Mouse (Mus musculus) CH12.LX (cell line): ENCODE results near the gene Chd1. TPM values are rescaled to one million over a fixed set of nuclear protein-coding genes. Genes with fewer than 3 reads are reported as not detected.

Experiments used
- DNase-seq: peaks from one replicate; pipeline ENCODE4 v3.0.0-alpha.2; 2013; ENCODE audit errors: extremely low read depth
- H3K27ac ChIP-seq: 2 replicates; pipeline ENCODE4 v1.5.1; 2012; ENCODE audit warnings: low read depth, mild to moderate bottlenecking, control low read depth, moderate library complexity; ENCODE audit not compliant: insufficient read depth
- H3K27me3 ChIP-seq: replicated peaks from 2 replicates; pipeline ENCODE3; 2012; ENCODE audit warnings: inconsistent platforms
- H3K36me3 ChIP-seq, 2 experiments: replicated peaks in 1 of 2; 2 replicates each; pipeline versions ENCODE3 to v1.6.1; 2012; ENCODE audit warnings: inconsistent platforms in 1 of 2, low read length in 1 of 2, mild to moderate bottlenecking in 1 of 2, mixed read lengths in 1 of 2, moderate library complexity in 1 of 2; ENCODE audit not compliant: control insufficient read depth in 1 of 2, insufficient read depth in 1 of 2
- H3K4me1 ChIP-seq, 2 experiments: 2 replicates each; pipeline ENCODE4 v1.6.1; 2012; ENCODE audit warnings: inconsistent platforms in 1 of 2, moderate library complexity in 1 of 2; ENCODE audit not compliant: insufficient read depth in 2 of 2, control insufficient read depth in 1 of 2
- H3K4me2 ChIP-seq: 2 replicates; pipeline ENCODE4 v1.6.1; 2012; ENCODE audit warnings: low read depth, mild to moderate bottlenecking, control low read depth; ENCODE audit not compliant: poor library complexity, insufficient read depth, severe bottlenecking
- H3K4me3 ChIP-seq, 3 experiments: fragments of 150-350 bp in 1 of 3; sonication (generic) in 1 of 3; replicated peaks in 1 of 3; 2 replicates each; pipeline versions ENCODE3 to v1.5.1; 2011 to 2012; ENCODE audit warnings: low read depth in 2 of 3, low read length in 2 of 3, mild to moderate bottlenecking in 2 of 3, moderate library complexity in 2 of 3, control low read depth in 1 of 3, improper control_type of control experiment in 1 of 3, inconsistent platforms in 1 of 3, mixed read lengths in 1 of 3; ENCODE audit not compliant: poor library complexity in 1 of 3
- H3K79me2 ChIP-seq: replicated peaks from 2 replicates; pipeline ENCODE4 v1.6.1; 2012; ENCODE audit warnings: mild to moderate bottlenecking, moderate library complexity; ENCODE audit not compliant: control insufficient read depth, poor library complexity, insufficient read depth, severe bottlenecking; ENCODE audit errors: extremely low read depth
- H3K9ac ChIP-seq: 2 replicates; pipeline ENCODE4 v1.6.1; 2012; ENCODE audit warnings: low read depth, mild to moderate bottlenecking, control low read depth, moderate library complexity; ENCODE audit not compliant: insufficient read depth
- H3K9me3 ChIP-seq: replicated peaks from 2 replicates; pipeline ENCODE3; 2012; ENCODE audit warnings: low read length, inconsistent platforms, mixed read lengths
- CHD1 ChIP-seq: IDR thresholded peaks from 2 replicates; pipeline ENCODE4 v1.6.1; 2012; ENCODE audit warnings: low read depth, low read length, improper control_type of control experiment, inconsistent platforms
- CHD2 ChIP-seq: IDR thresholded peaks from 2 replicates; pipeline ENCODE4 v1.6.1; 2011; ENCODE audit warnings: low read length, improper control_type of control experiment
- CTCF ChIP-seq, 2 experiments: IDR thresholded peaks in 1 of 2; conservative IDR thresholded peaks in 1 of 2; 2 replicates each; pipeline ENCODE4 v1.5.1; 2011 to 2012; ENCODE audit warnings: low read depth in 2 of 2, low read length in 2 of 2, improper control_type of control experiment in 1 of 2, inconsistent platforms in 1 of 2, mild to moderate bottlenecking in 1 of 2, moderate library complexity in 1 of 2
- EP300 ChIP-seq: IDR thresholded peaks from 2 replicates; pipeline ENCODE4 v1.6.1; 2011; ENCODE audit warnings: low read length, improper control_type of control experiment
- ETS1 ChIP-seq: conservative IDR thresholded peaks from 2 replicates; pipeline ENCODE4 v1.6.1; 2012; ENCODE audit warnings: low read depth, mild to moderate bottlenecking, inconsistent platforms, low read length, improper control_type of control experiment, moderate library complexity
- HCFC1 ChIP-seq: IDR thresholded peaks from 2 replicates; pipeline ENCODE4 v1.6.1; 2012; ENCODE audit warnings: low read depth, mild to moderate bottlenecking, inconsistent platforms, low read length, improper control_type of control experiment
- IRF4 ChIP-seq: IDR thresholded peaks from 2 replicates; pipeline ENCODE4 v1.6.1; 2014; ENCODE audit warnings: low read depth, mild to moderate bottlenecking, inconsistent platforms, low read length, improper control_type of control experiment
- KAT2A ChIP-seq: IDR thresholded peaks from 2 replicates; pipeline ENCODE4 v1.6.1; 2012; ENCODE audit warnings: low read length, improper control_type of control experiment, inconsistent platforms; ENCODE audit not compliant: insufficient replicate concordance
- MAFK ChIP-seq: IDR thresholded peaks from 2 replicates; pipeline ENCODE4 v1.6.1; 2011; ENCODE audit warnings: low read length, improper control_type of control experiment; ENCODE audit not compliant: insufficient replicate concordance
- MAX ChIP-seq: IDR thresholded peaks from 2 replicates; pipeline ENCODE4 v1.6.1; 2011; ENCODE audit warnings: low read length, improper control_type of control experiment
- MAZ ChIP-seq: IDR thresholded peaks from 2 replicates; pipeline ENCODE4 v1.6.1; 2012; ENCODE audit warnings: low read depth, mild to moderate bottlenecking, inconsistent platforms, low read length, improper control_type of control experiment, moderate library complexity
- MXI1 ChIP-seq: IDR thresholded peaks from 2 replicates; pipeline ENCODE4 v1.6.1; 2011; ENCODE audit warnings: mild to moderate bottlenecking, low read depth, low read length, improper control_type of control experiment
- NRF1 ChIP-seq: IDR thresholded peaks from 2 replicates; pipeline ENCODE4 v1.6.1; 2014; ENCODE audit warnings: low read depth, mild to moderate bottlenecking, inconsistent platforms, low read length, improper control_type of control experiment, moderate library complexity
- PAX5 ChIP-seq: IDR thresholded peaks from 2 replicates; pipeline ENCODE4 v1.6.1; 2012; ENCODE audit warnings: low read length, inconsistent platforms, mixed read lengths
- POLR2AphosphoS2 ChIP-seq: IDR thresholded peaks from 2 replicates; pipeline ENCODE4 v1.6.1; 2011; ENCODE audit warnings: low read depth, low read length, improper control_type of control experiment
- SIN3A ChIP-seq: IDR thresholded peaks from 2 replicates; pipeline ENCODE4 v1.6.1; 2012; ENCODE audit warnings: low read length, improper control_type of control experiment, inconsistent platforms
- SMC3 ChIP-seq: IDR thresholded peaks from 2 replicates; pipeline ENCODE4 v1.6.1; 2011; ENCODE audit warnings: low read depth, low read length, improper control_type of control experiment
- TBP ChIP-seq: conservative IDR thresholded peaks from 2 replicates; pipeline ENCODE4 v1.6.1; 2011; ENCODE audit warnings: low read depth, low read length, improper control_type of control experiment
- UBTF ChIP-seq: IDR thresholded peaks from 2 replicates; pipeline ENCODE4 v1.6.1; 2012; ENCODE audit warnings: low read depth, mild to moderate bottlenecking, inconsistent platforms, low read length, improper control_type of control experiment, moderate library complexity
- USF2 ChIP-seq: conservative IDR thresholded peaks from 2 replicates; pipeline ENCODE4 v1.6.1; 2011; ENCODE audit warnings: low read depth, low read length, improper control_type of control experiment
- ZC3H11A ChIP-seq: IDR thresholded peaks from 2 replicates; pipeline ENCODE4 v1.6.1; 2012; ENCODE audit warnings: low read depth, mild to moderate bottlenecking, inconsistent platforms, low read length, improper control_type of control experiment
- ZKSCAN1 ChIP-seq: IDR thresholded peaks from 2 replicates; pipeline ENCODE4 v1.6.1; 2012; ENCODE audit warnings: low read depth, inconsistent platforms, low read length, improper control_type of control experiment, borderline replicate concordance
- dilution Hi-C: fragments of 300-500 bp; cut with MboI; formaldehyde crosslinking; loops from 2 replicates; pipeline ENCODE4 v1.14.3; 2020; ENCODE audit warnings: low sequenced_read_pairs; ENCODE audit not compliant: extremely low pct_unique_long_range_greater_than_20kb, extremely low pct_ligation_motif_present
- in situ Hi-C: fragments of 300-500 bp; cut with MboI; formaldehyde crosslinking; loops from 3 replicates; pipeline ENCODE4 v1.14.3; 2019; ENCODE audit warnings: low sequenced_read_pairs, low pct_ligation_motif_present, low pct_unique_long_range_greater_than_20kb, mixed read lengths
- polyA plus RNA-seq: library from polyadenylated mRNA; unstranded; fragments of >175 nt; gene quantifications from 2 replicates; pipeline ENCODE4 v1.2.1, GENCODE M21; 2012; ENCODE audit warnings: low read depth; ENCODE audit not compliant: insufficient read length
- total RNA-seq, 2 experiments: library from RNA; depleted of rRNA; stranded (reverse); fragments of 300-350 nt in 1 of 2; fragments of >200 nt in 1 of 2; gene quantifications; 2 replicates each; pipeline ENCODE4 v1.2.3; 2012 to 2014

Chd1 gene
- total and polyA plus RNA-seq, 3 experiments = 29.6 to 45.0 (median 32.0) TPM

DNA sequence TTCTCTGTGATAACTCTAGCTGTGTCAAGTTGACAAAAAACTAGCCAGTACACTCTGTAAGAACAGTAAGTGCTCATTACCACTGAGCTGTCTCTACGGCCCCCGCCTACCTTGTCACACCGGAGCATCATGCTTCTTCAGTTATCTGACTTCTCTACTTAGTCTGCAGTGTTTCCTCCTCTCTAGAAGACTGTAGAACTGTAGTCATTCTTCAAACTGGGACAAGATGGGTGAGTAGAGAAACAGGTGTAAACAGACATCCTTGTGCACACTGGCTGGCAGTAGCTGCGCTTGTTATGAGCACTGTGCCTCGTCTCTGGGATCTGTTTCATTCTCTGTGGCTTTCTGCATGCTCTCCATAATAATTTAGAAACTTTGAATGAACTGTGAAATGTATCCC lies 18.4 kb upstream of the Chd1 start:
- in situ Hi-C loops (no loop called here), dilution Hi-C loops (no loop called here)
- Histone ChIP-seq H3K36me3 (no peaks in the 10 kb centered on the region), H3K79me2 (no peaks in the 10 kb centered on the region), H3K9me3 (no peaks in the 10 kb centered on the region), H3K9ac (no peak overlapping the region), H3K27ac (no peak overlapping the region), H3K27me3 (no peaks in the 10 kb centered on the region), H3K4me1 (peaks cover 0 to 2% of the 10 kb centered on the region in 2 experiments; a peak in 1 of 4 replicates), H3K4me3 (no peak overlapping the region), H3K4me2 (no peak overlapping the region)
- DNase-seq = no peak
- TF ChIP-seq MAZ (no peak), MAX (no peak), UBTF (no peak), CTCF (conservative IDR thresholded peaks at IDR 0.05 in 1 of 2, IDR thresholded peaks at IDR 0.05 in 1 of 2; ENCODE audit: low read depth in 2 of 2, low read length in 2 of 2) (no peak), POLR2AphosphoS2 (no peak)

DNA sequence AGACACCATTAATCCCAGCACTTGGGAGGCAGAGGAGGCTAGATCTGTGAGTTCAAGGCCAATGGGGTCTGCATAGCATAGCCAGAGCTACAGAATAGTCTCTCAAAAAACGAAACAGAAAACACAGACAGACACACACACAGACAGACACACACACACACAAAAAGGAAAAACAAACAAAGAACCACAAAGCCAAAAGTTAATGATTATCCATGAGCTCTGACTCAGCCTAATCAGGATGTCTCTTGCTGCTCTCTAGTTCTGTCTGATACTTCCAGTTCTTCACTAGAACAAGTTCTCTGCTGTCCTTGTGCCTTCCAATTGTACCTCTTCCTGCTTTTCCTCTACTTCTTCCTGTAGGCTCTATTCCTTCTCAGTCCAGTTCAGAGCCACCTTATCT lies 14.5 kb upstream of the Chd1 start:
- Histone ChIP-seq H3K27ac (no peak overlapping the region), H3K4me2 (no peak overlapping the region), H3K9ac (no peak overlapping the region), H3K79me2 (no peaks in the 10 kb centered on the region), H3K27me3 (no peaks in the 10 kb centered on the region), H3K4me3 (no peak overlapping the region), H3K4me1 (no peaks in the 10 kb centered on the region), H3K36me3 (no peaks in the 10 kb centered on the region), H3K9me3 (no peaks in the 10 kb centered on the region)
- in situ Hi-C loops (no loop called here), dilution Hi-C loops (no loop called here)
- no peak for DNase-seq
- TF ChIP-seq CTCF (conservative IDR thresholded peaks at IDR 0.05 in 1 of 2, IDR thresholded peaks at IDR 0.05 in 1 of 2; ENCODE audit: low read depth in 2 of 2, low read length in 2 of 2) = no peak
- TF ChIP-seq MAFK = no peak
- TF ChIP-seq CHD2 = no peak
- no peak for TF ChIP-seq SMC3
- no peak for TF ChIP-seq MAZ
- no peak for TF ChIP-seq TBP
- no peak for TF ChIP-seq EP300
- TF ChIP-seq MXI1 = no peak
- TF ChIP-seq ZC3H11A = no peak
- TF ChIP-seq IRF4 = no peak
- TF ChIP-seq PAX5 = no peak
- no peak for TF ChIP-seq NRF1
- no peak for TF ChIP-seq CHD1
- no peak for TF ChIP-seq KAT2A
- TF ChIP-seq ZKSCAN1 = no peak
- TF ChIP-seq POLR2AphosphoS2 = no peak
- TF ChIP-seq SIN3A = no peak
- no peak for TF ChIP-seq USF2
- TF ChIP-seq HCFC1 = no peak
- no peak for TF ChIP-seq ETS1
